Mouse (Mus musculus): Measurements from ENCODE around the gene Mllt11.

- TF ChIP-seq POLR2A (IDR thresholded peaks at IDR 0.05; ENCODE audit: borderline replicate concordance, control insufficient read depth, low read depth, low read length) (no peak), CTCF (IDR thresholded peaks at IDR 0.05; ENCODE audit: control insufficient read depth, insufficient read depth, low read length) (no peak)
Measured at GRCm38 (mm10) chr3:95208286-95208685, 23.7 kb downstream of the Mllt11 start.
